Mouse (Mus musculus) liver, embryonic 14.5 days (tissue): ENCODE results near the gene Vipr1. TPM values are rescaled to one million over a fixed set of nuclear protein-coding genes. Genes with fewer than 3 reads are reported as not detected.

ENCODE experiments used
- ATAC-seq: fragments of 200-750 bp; cut with Nextera tagmentation; 2 replicates; pipeline ENCODE4 v1.8.0; 2017; ENCODE audit warnings: moderate number of reproducible peaks, mild to moderate bottlenecking, moderate library complexity; ENCODE audit not compliant: insufficient read depth
- DNase-seq, 3 experiments: peaks; one replicate each; pipeline ENCODE4 v3.0.0-alpha.2; 2012 to 2013; ENCODE audit warnings: low read depth in 3 of 3, low spot score in 3 of 3
- H3K27ac ChIP-seq: fragments of 300-500 bp; sonication (generic); 2 replicates; pipeline ENCODE4 v1.5.1; 2014; ENCODE audit warnings: moderate library complexity, mild to moderate bottlenecking, control low read depth, inconsistent platforms
- H3K27me3 ChIP-seq: fragments of 300-500 bp; sonication (generic); 2 replicates; pipeline ENCODE4 v1.6.1; 2014; ENCODE audit warnings: mild to moderate bottlenecking, low read length, moderate library complexity; ENCODE audit not compliant: control insufficient read depth, insufficient read depth
- H3K36me3 ChIP-seq: fragments of 300-500 bp; sonication (generic); replicated peaks from 2 replicates; pipeline ENCODE4 v1.6.1; 2014; ENCODE audit warnings: low read depth; ENCODE audit not compliant: control insufficient read depth, insufficient read depth
- H3K4me1 ChIP-seq, 2 experiments: fragments of 200-500 bp in 1 of 2; fragments of 300-500 bp in 1 of 2; sonication (generic) in 1 of 2; replicated peaks; 2 replicates each; pipeline ENCODE4 v1.6.1; 2012 to 2014; ENCODE audit warnings: antibody characterized with exemption in 1 of 2, inconsistent platforms in 1 of 2, low read length in 1 of 2; ENCODE audit not compliant: control insufficient read depth in 2 of 2, insufficient read depth in 2 of 2
- H3K4me2 ChIP-seq: fragments of 300-500 bp; sonication (generic); 2 replicates; pipeline ENCODE4 v1.6.1; 2014; ENCODE audit warnings: low read depth, mild to moderate bottlenecking, control low read depth, moderate library complexity
- H3K4me3 ChIP-seq, 2 experiments: fragments of 200-500 bp in 1 of 2; fragments of 300-500 bp in 1 of 2; sonication (generic) in 1 of 2; 2 replicates each; pipeline ENCODE4 v1.5.1; 2012 to 2014; ENCODE audit warnings: low read depth in 2 of 2, low read length in 2 of 2, mild to moderate bottlenecking in 2 of 2, control low read depth in 1 of 2, inconsistent platforms in 1 of 2, moderate library complexity in 1 of 2; ENCODE audit not compliant: insufficient read depth in 1 of 2
- H3K9ac ChIP-seq: fragments of 300-500 bp; sonication (generic); replicated peaks from 2 replicates; pipeline ENCODE4 v1.6.1; 2014; ENCODE audit warnings: mild to moderate bottlenecking, control low read depth, moderate library complexity
- H3K9me3 ChIP-seq: fragments of 300-500 bp; sonication (generic); 2 replicates; pipeline ENCODE4 v1.6.1; 2016; ENCODE audit warnings: low read length, mixed read lengths; ENCODE audit not compliant: control insufficient read depth
- CTCF ChIP-seq: IDR thresholded peaks from 2 replicates; pipeline ENCODE4 v1.5.1; 2016; ENCODE audit warnings: antibody characterized with exemption, low read depth, control low read depth
- EP300 ChIP-seq: IDR thresholded peaks from 2 replicates; pipeline ENCODE4 v1.6.1; 2016; ENCODE audit warnings: antibody characterized with exemption, low read depth
- WGBS: fragments of 180-500 bp; shearing (Covaris S2); extraction: QIAGEN DNeasy Blood & Tissue Kit; methylation state at CpG from one replicate; pipeline ENCODE4 v1.1.7; 2014; ENCODE audit not compliant: insufficient replicate concordance; 5-methylcytosine and 5-hydroxymethylcytosine counted together
- polyA plus RNA-seq, 2 experiments: library from polyadenylated mRNA; depleted of rRNA in 1 of 2; stranded (reverse) in 1 of 2; unstranded in 1 of 2; fragments of >200 nt; fragmentation: Nextera tagmentation in 1 of 2; extraction: Ambion mirVana in 1 of 2; gene quantifications; 2 replicates each; pipeline versions ENCODE4 v1.2.1 to v1.2.3; 2012 to 2014

Vipr1 gene
- polyA plus RNA-seq, 2 experiments, result 0.26 to 0.46 TPM

GRCm38 (mm10) chr9:121642001-121642400 lies 515 bp upstream of the Vipr1 start, which contains the start of gene Lyzl4:
TSS of gene Lyzl4 (minus strand) at chr9:121642096.
- peaks cover 38% of the 10 kb centered on the region for H3K27me3 ChIP-seq
- ATAC-seq, result peak; percentile 53
- no peak within 1 kb of the TSS for H3K9ac ChIP-seq
- WGBS, result 1% methylated on average over 26 of the region's 26 CpGs
- H3K4me3 ChIP-seq, result peak within 1 kb of the TSS; percentile 19 to 38; a peak in 3 of 4 replicates
- TF ChIP-seq EP300, result no peak
- peak; percentile 57 for TF ChIP-seq CTCF
- no peak within 1 kb of the TSS for H3K27ac ChIP-seq
- H3K4me2 ChIP-seq, result peak within 1 kb of the TSS; percentile 54
- no peaks in the 10 kb centered on the region for H3K36me3 ChIP-seq
- H3K9me3 ChIP-seq, result no peaks in the 10 kb centered on the region
- no peaks in the 10 kb centered on the region for H3K4me1 ChIP-seq
- DNase-seq, result no peak

DNA sequence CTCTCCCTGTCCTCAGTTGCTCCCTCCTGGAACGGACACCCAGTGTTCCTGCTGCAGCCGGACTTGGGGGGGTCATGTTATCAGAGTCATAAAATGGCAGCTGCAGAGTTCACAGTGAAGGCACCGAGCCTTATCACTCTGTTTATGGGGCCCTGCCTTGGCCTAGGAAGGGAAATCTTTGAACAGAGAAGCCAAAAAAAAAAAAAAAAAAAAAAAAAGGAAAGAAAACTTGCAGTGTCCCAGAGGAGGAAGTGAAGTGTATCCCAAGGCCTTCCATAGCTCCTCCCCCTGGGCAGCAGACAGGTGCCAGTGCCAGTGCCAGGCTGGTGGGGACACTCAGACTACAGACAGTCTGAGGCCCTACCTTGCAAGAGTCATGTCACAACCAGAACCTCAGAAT lies 2.3 kb downstream of the Vipr1 start:
- H3K4me2 ChIP-seq, result no peak overlapping the region
- no peaks in the 10 kb centered on the region for H3K36me3 ChIP-seq
- no peaks in the 10 kb centered on the region for H3K9me3 ChIP-seq
- H3K4me3 ChIP-seq, result no peak overlapping the region
- TF ChIP-seq CTCF, result no peak
- ATAC-seq (no peak), DNase-seq (no peak)
- H3K4me1 ChIP-seq, result no peaks in the 10 kb centered on the region
- WGBS, result 27% methylated on average over 3 of the region's 3 CpGs
- no peak overlapping the region for H3K9ac ChIP-seq
- peaks cover 36% of the 10 kb centered on the region for H3K27me3 ChIP-seq
- no peak overlapping the region for H3K27ac ChIP-seq

- TF ChIP-seq CTCF (no peak), EP300 (no peak)
- WGBS, result 50% methylated on average over 7 of the region's 7 CpGs
- Histone ChIP-seq H3K27ac (no peak overlapping the region), H3K9ac (no peak overlapping the region), H3K4me3 (no peak overlapping the region), H3K4me2 (no peak overlapping the region), H3K4me1 (no peaks in the 10 kb centered on the region), H3K27me3 (peaks cover 22% of the 10 kb centered on the region), H3K36me3 (no peaks in the 10 kb centered on the region), H3K9me3 (no peaks in the 10 kb centered on the region)
- ATAC-seq, result no peak
- DNase-seq, result no peak
These were observed 4.5 kb downstream of the Vipr1 start for GRCm38 (mm10) chr9:121647026-121647425.

DNA sequence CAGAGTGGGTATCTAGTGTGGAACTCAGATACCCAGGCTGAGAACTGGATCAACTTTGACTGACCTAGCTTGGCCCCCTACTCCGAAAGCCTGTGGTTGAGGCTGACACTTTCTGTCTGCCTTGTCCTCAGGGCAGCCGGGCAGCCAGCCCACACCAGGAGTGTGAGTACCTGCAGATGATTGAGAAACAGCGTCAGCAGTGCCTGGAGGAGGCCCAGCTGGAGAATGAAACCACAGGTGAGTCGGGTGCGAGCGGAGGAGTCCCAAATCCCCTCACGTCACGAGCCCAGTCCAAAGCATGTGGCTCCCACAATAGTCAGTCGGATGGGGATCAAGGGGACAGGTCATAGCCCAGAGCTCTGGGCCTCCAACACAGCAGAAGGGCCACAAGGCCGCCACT lies 11.2 kb downstream of the Vipr1 start:
- H3K27ac ChIP-seq, result no peak overlapping the region
- H3K9ac ChIP-seq, result no peak overlapping the region
- no peak overlapping the region for H3K4me2 ChIP-seq
- no peaks in the 10 kb centered on the region for H3K4me1 ChIP-seq
- 68% methylated on average over 10 of the region's 10 CpGs for WGBS
- H3K27me3 ChIP-seq, result no peaks in the 10 kb centered on the region
- no peak overlapping the region for H3K4me3 ChIP-seq
- ATAC-seq (no peak), DNase-seq (no peak)
- no peaks in the 10 kb centered on the region for H3K36me3 ChIP-seq
- TF ChIP-seq EP300 (no peak), CTCF (no peak)
- H3K9me3 ChIP-seq, result no peaks in the 10 kb centered on the region

DNA sequence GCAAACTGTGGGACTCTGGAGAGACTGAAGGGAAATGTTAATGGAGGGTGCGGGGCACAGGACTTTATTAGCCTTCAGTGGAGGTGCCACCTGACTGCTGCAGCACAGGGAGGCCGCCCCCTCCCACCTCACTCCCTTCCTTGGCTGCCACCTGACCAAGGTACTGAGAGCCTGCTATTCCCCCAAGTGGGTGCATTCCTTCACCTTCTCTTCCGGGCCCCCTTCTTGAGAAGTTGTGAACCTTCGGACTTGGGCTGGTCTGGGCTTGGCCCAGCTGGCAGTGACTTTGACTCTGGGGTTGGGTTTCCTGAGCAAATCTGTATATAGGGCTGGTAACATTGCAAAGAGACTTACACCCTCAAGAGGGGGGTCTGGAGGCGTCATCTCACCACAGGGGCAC lies 13.8 kb downstream of the Vipr1 start:
- no peak for ATAC-seq
- Histone ChIP-seq H3K4me1 (no peaks in the 10 kb centered on the region), H3K9me3 (no peaks in the 10 kb centered on the region), H3K27ac (no peak overlapping the region), H3K4me3 (no peak overlapping the region), H3K36me3 (no peaks in the 10 kb centered on the region), H3K27me3 (no peaks in the 10 kb centered on the region), H3K9ac (no peak overlapping the region), H3K4me2 (no peak overlapping the region)
- 63% methylated on average over 5 of the region's 5 CpGs for WGBS
- no peak for DNase-seq
- TF ChIP-seq CTCF (no peak), EP300 (no peak)
